Mouse (Mus musculus): ENCODE results near the gene Rrp7a.

Rrp7a gene

DNA sequence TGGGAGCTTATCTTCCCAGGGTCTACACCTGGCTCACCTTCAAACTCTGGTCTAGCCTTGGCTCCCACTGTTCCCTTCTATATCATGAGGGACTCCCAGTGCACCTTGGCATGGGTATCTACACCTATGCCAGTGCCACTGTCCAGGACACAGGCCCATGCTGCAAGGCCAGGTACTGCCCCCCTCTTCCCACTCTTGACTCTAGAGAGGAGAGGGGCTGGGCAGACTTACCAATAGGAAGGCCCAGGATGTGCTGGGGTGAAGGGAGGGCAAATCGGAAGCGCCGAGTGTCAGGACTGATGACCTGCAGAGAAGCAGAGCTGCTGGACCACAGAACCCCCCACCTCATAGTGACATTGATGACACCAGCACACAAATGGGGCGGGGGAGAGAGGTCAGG is 39.4 kb upstream of the Rrp7a start:
- TF ChIP-seq GATA4 (IDR thresholded peaks at IDR 0.05; ENCODE audit: insufficient replicate concordance, low read length): no peak

DNA sequence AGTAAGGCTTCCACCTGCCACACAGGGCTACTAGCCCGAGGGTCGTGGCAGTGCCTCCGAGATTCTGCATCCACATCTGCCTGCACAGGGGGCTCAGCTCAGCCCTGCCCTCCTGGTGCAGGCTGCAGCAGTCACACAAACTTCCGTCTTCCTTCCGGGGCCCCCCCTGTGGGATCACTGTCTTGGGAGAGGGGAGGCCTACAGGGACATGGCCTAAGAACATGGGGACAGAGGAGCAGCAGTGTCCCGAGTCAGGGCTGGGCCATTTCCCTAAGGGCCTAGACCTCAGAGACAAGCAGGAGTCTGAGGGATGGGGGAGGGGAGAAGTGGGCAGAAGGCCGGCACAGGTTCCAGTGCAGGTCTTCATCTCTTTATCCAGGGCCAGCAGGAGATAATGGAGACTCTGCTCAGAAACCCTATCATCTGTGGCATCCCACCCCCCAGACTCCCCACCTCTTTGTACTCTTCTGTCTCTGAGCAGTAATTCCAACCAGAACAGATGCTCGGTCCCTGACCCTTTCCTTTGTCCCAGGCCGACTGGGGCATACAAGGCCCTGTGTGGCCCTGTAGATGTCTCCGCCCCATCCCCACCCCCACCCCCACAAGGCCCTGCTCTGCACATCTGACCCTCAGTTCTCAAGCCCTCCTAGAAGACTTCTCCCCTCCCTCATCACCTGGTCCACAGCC is 38.6 kb upstream of the Rrp7a start:
- no peak for TF ChIP-seq GATA4 (IDR thresholded peaks at IDR 0.05; ENCODE audit: insufficient replicate concordance, low read length)

DNA sequence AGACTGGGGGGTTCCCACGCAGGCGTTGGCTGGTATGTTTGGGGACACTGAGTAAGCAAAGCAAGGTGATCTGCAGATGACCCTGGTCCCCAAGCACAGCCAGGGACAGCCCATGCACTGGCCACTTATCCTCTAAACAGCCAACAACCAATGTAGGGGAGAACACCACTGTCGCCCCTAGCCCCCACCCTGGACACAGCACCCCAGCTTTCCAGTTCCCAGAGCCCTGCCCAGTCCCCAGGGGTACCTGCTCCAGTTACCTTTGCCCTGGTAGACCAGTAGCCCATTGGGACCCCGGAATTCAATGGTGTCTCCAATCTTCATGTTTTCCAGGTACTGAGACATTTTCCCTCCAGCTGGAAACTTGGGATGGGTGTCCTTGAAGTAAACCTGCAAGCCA is 38.0 kb upstream of the Rrp7a start:
- no peak for TF ChIP-seq GATA4 (IDR thresholded peaks at IDR 0.05; ENCODE audit: insufficient replicate concordance, low read length)

DNA sequence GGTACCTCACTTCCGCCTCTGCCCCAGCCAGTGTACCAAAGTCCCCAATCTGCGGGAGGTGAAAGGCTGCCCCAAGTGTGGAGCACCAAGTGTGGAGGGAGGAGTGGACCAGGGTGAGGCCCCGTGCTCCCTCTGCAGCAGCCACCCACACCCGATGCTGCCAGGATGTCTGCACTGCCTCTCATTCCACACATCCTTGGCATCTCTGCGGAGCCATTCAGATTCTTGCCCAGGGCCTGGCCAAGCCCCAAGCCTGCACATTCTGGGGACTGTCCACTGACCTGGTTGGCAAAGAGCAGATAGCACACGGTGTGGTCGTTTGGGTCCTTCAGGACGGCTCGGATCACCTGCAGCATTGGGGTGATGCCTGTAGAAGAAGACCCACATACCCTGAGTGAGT is 37.2 kb upstream of the Rrp7a start:
- no peak for TF ChIP-seq GATA4 (IDR thresholded peaks at IDR 0.05; ENCODE audit: insufficient replicate concordance, low read length)

DNA sequence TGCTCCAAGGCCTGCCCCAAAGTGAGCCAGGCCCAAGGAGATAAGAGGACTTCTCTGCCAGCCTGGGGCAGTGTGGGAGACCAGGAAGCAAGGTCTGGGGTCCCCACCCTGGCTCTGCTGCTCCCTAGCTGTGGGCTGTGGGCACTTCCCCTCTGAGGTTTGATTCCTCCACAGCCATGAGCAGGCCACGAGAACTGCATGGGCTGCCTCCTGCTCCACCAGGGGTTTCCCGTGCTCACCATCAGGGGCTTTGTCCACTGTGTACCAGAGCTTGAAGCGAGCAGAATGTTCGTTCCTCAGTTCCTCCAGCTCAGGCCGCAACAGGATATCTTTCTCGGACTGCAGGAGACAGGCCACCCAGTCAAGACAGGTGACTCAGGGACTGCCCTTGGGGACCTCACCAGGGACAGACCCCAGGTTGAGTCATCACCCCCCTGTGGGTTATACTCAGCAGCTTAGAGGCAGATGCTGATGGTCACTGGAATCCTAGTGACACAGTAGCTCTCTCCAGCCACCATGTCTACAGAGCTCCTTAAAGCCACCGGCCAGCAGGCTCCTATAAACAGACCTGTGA is 36.1 kb upstream of the Rrp7a start:
- TF ChIP-seq GATA4 (IDR thresholded peaks at IDR 0.05; ENCODE audit: insufficient replicate concordance, low read length): no peak

DNA sequence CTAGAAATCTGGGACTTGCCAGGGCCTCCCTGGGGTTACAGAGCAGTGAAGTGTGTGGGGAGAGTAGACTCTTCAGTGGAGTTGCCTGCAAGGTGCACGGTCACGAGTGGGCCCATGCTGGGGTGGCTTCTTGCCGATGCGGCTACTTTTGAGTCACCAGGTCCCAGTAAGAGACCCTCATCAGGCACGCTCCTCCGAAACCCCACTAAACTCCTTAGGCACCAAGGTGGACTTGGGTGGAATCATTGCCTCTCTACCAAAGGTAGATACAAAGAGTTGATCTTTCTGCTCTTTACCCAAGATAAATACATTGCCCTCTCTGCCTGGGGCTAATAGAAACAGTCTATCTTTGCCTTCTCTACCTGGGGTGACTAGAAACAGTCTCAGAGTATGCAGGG is 35.1 kb upstream of the Rrp7a start:
- TF ChIP-seq GATA4 (IDR thresholded peaks at IDR 0.05; ENCODE audit: insufficient replicate concordance, low read length): no peak

DNA sequence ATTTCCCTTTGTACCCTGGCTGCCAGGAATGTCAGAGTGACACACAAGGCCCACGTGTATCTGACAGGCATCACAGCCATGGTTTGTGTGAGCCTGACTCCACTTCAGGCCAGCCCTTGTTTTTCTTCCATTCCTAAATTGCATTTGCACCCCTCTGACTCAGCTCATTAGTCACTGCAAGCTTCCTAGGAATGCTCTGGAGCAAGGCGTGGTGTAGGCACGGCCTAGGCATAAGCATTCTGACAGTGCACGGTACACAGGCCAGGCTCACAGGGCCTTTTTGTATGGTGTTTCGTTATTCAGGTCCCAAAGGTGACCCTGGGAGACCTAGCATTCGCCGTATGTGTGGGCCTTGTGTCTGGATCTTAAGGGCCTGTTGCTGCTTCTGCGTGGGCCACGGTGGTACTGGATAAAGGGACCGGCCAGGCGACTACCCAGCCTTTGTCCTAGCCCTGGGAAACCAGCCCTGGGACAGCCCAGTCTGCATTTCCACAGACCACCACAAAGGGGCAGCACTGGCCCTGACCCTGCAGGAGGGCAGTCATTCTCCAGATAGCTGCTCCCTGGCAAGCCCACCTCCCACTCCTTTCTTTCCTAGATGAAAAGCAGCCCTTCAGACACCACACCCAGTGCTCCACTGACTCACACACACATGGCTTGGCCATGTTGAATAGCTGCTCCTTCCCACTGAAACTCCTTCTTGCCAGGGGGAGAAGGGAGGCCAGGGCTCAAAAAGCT is 34.5 kb upstream of the Rrp7a start:
- no peak for TF ChIP-seq GATA4 (IDR thresholded peaks at IDR 0.05; ENCODE audit: insufficient replicate concordance, low read length)

DNA sequence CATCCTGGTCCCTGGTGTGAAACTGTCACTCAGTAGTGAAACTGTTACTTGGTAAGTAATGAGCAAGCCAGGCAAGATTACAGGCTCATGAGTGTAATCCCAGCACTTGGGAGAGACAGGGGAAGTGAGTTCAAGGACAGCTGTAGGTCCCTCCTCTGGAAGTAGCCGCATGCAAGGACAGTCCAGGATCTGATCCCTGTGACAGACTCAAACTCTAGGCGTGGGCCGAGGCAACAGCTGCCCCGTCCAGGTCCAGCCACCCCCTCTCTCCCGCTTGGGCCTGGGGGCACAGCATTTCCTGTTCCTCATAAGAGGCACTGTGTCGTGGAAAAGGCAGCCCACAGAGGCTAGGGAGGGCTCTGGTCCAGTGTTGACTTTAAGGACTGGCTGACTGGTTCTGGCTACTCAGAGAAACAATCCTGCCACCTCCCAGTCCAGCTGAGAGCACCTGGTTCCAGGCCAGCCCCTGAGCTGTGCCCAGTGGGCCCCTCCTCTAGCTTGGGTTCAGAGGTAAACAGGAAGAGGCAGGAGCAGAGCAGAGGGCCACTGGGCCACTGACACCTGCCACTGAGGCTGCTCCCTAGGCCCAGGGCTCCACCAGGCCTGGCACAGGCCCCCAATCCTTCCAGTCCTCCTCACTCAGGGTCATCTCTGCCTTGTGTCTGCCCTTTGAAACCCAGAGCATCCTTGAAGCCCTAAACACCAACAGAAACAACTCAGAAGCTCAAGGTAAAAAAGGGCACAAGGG is 33.2 kb upstream of the Rrp7a start:
- TF ChIP-seq GATA4 (IDR thresholded peaks at IDR 0.05; ENCODE audit: insufficient replicate concordance, low read length): no peak

DNA sequence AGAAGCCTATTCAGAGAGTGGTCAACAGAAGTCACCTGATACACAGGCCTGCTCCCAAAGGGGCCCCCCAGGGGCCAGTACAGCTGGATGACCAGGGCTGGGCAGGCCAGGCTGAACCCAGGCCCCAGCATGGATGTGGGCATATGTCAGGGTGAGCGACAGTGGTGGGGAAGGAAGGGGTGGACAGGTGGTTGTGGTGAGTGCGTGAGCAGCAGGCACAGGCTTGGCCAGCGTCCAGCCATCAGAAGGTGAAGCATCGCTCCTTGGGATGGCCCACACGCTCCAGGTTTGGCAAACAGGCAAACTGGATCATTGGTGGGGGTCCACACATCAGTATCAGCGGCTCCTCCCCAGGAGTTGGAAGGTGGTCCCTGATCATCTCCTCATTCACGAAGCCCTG is 31.7 kb upstream of the Rrp7a start:
- TF ChIP-seq GATA4 (IDR thresholded peaks at IDR 0.05; ENCODE audit: insufficient replicate concordance, low read length): no peak

DNA sequence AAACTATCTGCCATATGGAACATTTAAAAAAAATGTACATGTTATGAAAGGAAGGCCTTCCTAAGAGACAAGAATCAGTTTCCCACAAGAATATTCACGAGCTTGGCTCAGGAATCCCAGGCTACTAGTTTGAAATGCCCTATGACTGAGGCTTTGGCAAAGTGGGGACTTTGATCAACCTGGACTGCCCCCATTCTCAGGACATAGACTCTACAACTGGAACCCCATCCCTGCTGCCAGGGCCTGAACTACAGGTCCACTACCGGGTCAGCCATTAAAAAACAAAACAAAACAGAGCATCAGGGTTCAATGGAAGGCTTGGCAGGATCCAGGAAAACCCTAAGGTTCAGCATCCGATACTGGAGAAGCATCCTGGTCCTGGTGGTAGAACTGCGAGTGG is 28.1 kb upstream of the Rrp7a start:
- no peak for TF ChIP-seq GATA4 (IDR thresholded peaks at IDR 0.05; ENCODE audit: insufficient replicate concordance, low read length)

DNA sequence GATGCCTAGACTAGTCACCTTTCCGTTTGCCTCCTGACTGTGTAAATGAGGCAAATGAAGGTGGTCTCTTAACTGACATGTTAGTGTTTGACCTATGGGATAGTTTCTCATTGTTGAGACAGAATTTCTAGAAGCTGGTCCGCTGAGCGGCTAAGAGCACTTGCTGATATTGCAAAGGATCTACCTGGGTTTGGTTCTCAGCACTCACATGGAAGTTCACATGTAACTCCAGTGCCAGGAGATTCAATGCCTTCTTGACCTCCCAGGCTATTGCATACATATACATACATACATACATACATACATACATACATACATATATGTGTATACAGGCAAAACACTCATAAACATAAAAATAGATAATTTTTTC is 27.5 kb upstream of the Rrp7a start:
- no peak for TF ChIP-seq GATA4 (IDR thresholded peaks at IDR 0.05; ENCODE audit: insufficient replicate concordance, low read length)

DNA sequence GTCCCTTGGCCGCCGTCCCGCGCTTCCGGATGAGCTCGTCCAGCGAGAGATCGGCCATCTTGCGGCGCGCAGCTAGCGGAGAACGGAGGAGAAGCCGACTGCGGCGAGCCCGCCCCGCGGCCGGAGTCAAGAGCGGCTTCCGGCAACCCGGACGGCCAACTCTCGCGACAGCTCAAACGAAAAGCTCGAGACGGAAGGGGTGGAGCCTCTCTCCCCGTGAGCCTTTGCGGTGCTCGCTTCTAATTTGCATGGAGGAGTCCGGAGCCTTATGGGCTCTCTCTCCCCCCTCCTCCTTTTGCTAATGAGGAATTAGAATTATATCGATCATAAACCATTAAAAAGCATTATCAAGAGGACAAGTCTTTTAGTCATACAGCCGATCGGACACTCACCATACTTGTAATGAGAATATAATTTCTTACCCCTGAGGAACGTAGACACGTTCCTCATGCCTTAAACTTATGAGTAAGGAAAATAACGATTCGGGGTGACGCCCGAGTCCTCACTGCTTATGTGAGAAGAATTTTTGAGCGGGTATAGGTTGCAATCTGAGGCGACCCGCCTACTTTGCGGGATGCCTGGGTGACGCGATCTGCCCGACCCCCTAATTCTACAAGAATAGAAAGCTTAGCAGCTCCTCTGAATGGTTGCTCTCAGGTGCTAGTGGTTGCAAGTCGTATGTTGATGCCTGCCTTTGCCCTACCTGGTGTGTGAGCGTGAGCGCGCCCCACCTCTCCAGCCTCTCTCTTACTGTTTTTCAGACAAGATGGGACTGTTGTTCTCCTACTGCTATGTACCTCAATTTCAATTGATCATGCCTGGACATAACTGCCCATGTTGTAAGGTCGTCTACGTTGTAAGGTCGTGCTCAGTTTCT is 26.8 kb upstream of the Rrp7a start, which contains the start of gene Poldip3:
Gene Poldip3, minus strand, starts transcription at position 189 of the 877 bp plus-strand sequence.
- TF ChIP-seq GATA4 (IDR thresholded peaks at IDR 0.05; ENCODE audit: insufficient replicate concordance, low read length): peak; percentile 6; the same call in 1 of the 2 replicates

DNA sequence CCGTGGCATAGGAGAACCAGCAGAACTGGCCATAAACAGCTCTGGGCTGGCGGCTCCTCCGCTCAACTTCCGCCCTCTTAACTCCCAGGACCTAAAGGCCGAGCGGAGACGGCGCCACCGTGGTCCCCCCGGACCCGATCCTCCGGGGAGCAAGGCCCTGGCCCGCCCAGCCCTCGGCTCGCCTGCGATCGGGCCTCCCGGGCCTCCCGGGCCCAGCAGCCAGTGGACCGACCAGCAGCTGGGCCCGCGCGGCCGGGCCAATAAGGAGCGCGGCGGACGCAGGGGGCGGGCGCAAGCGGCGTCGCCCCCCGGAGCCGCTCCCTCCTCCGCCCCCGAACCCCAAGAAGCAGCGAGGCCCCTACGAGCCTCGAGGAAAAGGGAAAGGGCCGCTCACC is 26.2 kb upstream of the Rrp7a start:
- no peak for TF ChIP-seq GATA4 (IDR thresholded peaks at IDR 0.05; ENCODE audit: insufficient replicate concordance, low read length)

DNA sequence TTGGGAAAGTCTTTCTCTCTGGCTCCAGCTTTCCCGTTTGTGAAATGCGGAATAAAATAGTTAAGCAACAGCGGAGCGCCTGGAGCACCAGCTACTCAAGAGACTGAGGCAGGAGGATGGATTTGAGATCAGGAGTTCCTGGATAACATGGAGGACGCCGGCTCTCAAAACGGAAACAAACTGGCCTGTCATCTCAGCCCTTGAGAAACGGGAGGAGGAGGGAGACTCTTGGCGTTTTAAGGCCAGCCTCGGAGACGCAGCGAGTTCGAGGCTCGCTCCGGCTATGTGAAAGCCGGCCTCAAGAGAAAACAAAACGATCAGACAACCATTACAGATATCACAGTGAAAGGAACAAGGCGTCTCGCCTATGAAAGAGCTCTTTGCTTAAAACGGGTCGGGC is 25.8 kb upstream of the Rrp7a start:
- TF ChIP-seq GATA4 (IDR thresholded peaks at IDR 0.05; ENCODE audit: insufficient replicate concordance, low read length): no peak

DNA sequence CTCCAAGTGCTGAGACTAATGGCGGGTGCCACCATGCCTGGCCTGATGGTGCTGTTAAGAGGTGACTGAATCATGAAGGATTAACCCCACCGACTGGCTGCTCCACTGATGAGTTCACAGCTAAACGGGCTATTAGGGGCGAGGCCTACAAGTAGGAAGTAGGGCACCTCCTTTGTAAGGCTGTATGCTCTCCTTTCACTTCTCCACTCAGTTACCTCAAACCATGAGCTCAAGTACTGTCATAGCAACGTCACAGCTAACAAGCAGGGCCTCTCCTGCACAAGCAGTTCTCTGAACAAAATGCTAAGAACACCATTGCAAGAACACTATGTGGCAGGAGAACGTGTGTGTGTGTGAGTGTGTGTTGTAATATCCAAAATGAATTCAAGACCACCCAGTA is 22.9 kb upstream of the Rrp7a start:
- TF ChIP-seq GATA4 (IDR thresholded peaks at IDR 0.05; ENCODE audit: insufficient replicate concordance, low read length): no peak
